Mouse (Mus musculus) cerebral cortex, adult 2 months (tissue): ENCODE measurements around the gene Hexdc.

Experiments
- WGBS: fragments of 180-500 bp; shearing (Covaris S2); methylation state at CpG from one replicate; pipeline ENCODE4 v1.1.7; 2018; 5-methylcytosine and 5-hydroxymethylcytosine counted together

Gene Hexdc

GRCm38 (mm10) chr11:121204161-121205006 lies at the start of gene Hexdc, which contains the start of gene Ogfod3:
TSS of gene Hexdc (plus strand) at chr11:121204433.
TSS of gene Ogfod3 (minus strand) at chr11:121204711.
- WGBS = under 1% methylated on average over 69 of the region's 70 CpGs

GRCm38 (mm10) chr11:121156411-121156891 lies 47.8 kb upstream of the Hexdc start:
- WGBS = 4% methylated on average over 45 of the region's 45 CpGs

- 87% methylated on average over 5 of the region's 5 CpGs for WGBS
These were observed 44.3 kb upstream of the Hexdc start, which contains the start of gene Uts2r for GRCm38 (mm10) chr11:121159971-121160370. TSS of gene Uts2r (plus strand) at chr11:121160271.

DNA sequence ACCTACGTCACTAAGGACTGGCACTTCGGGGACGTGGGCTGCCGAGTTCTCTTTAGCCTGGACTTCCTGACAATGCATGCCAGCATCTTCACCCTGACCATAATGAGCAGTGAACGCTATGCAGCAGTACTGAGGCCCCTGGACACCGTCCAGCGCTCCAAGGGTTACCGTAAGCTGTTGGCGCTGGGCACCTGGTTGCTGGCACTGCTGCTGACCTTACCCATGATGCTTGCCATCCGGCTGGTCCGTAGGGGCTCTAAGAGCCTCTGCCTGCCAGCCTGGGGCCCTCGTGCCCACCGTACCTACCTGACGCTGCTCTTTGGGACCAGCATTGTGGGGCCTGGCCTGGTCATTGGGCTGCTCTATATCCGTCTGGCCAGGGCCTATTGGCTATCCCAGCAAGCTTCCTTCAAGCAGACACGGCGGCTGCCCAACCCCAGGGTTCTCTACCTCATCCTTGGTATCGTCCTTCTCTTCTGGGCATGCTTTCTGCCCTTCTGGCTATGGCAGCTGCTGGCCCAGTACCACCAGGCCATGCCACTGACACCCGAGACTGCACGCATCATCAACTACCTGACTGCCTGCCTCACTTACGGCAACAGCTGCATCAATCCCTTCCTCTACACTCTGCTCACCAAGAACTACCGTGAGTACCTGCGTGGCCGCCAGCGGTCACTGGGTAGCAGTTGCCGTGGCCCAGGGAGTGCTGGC lies 43.4 kb upstream of the Hexdc start:
- 94% methylated on average over 26 of the region's 26 CpGs for WGBS

- 85% methylated on average over 4 of the region's 4 CpGs for WGBS
These were observed 40.5 kb upstream of the Hexdc start for GRCm38 (mm10) chr11:121163751-121164150.

DNA sequence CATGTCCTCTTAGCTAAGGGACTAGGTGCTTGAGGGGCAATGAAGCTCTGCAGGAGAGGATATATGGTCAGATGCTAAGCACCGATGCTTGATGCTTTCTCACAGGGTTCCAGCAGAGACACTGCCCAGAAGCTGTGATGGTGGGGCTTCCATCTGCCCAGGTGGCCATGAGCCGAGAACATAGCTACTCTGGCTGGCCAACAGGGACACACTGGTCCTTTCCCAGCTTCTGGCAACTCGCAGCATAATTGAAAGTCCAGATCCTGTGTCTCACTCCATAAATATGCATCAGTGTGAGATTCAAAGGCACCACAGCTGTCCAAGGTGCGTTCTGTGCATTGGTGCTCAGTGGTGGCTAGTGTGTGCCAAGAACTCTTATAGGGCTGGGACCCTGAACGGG lies 31.0 kb upstream of the Hexdc start:
- WGBS = 62% methylated on average over 5 of the region's 5 CpGs

DNA sequence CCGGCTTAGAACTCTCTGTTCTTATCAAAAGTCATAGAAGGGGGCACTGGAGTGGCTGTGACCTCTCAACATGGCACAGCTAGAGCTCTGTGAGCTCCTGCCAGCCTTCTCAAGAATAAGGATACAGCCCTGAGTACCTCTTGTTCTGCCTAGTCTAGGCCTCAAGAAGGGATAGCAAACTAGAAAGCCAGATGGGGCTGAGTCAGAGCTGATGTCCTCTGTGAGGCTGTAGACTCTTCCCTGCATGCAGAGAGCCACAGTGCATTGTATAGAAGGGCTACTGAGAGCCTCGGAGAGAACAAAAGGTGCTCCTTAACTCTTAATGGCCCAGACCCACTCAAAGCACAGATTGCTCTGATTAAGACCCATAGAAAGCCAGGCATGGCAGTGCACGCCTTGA lies 30.0 kb upstream of the Hexdc start:
- 65% methylated on average over 3 of the region's 3 CpGs for WGBS

- 69% methylated on average over 12 of the region's 12 CpGs for WGBS
These were observed 27.7 kb upstream of the Hexdc start for GRCm38 (mm10) chr11:121176285-121177270.

DNA sequence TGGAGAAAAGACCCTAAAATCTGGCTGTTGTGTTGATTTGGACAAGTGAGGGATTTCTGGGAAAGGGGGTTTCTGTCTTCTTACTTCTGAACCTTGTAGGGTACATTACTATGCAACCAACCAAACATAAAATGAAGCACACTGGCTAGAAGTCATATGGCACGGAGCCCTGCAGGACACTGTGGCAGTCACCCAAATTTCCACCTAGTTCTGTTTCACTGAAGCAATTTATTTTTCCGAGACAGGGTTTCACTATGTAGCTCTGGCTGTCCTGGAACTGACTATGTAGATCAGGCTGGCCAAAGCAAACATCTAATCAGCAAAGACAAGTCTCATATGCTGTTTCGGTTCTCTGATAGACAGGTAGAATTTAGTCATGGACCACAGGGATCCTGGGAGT lies 14.6 kb upstream of the Hexdc start:
- 82% methylated on average over 3 of the region's 3 CpGs for WGBS

DNA sequence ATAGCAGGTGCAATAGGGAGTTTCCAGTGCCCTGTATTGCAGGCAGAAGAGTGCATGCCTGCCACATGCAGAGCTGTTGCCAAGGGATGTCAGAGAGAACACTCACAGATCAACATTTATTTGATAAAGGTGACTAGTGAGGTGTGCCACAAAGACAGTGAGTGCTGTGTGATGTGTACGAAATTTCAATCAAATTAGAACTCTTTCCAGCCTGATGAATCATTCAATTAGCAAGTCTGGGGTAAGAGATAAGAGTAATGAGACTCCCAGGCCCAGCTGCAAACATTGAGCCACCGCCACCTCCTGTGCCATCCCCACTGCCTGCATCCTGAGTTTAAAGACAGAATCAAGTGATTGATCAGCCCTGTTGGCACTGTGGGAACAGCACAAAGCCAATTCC lies 11.5 kb upstream of the Hexdc start:
- 77% methylated on average over 2 of the region's 2 CpGs for WGBS

- WGBS = 56% methylated on average over 3 of the region's 3 CpGs
These were observed 10.8 kb upstream of the Hexdc start for GRCm38 (mm10) chr11:121193415-121193814.

DNA sequence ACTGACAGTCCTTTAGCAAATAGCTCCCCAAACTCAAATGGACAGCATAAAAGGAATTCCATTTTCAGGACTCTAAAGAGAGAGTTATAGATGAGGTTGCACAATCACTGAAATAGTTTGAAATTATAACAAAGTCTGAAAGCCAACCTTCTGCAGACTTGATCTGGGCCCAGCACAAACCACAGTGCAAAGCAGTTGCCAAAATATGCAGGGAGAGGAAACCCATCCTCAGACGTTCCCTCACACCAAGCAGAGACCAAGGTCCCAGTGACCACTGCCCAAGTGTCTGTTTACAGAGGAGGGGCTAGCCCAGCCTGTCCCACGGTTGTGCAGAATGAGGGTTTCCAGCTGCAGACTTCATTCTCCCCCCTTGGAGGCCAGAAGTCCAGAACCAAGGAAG lies 5.6 kb upstream of the Hexdc start:
- WGBS = 74% methylated on average over 2 of the region's 2 CpGs

DNA sequence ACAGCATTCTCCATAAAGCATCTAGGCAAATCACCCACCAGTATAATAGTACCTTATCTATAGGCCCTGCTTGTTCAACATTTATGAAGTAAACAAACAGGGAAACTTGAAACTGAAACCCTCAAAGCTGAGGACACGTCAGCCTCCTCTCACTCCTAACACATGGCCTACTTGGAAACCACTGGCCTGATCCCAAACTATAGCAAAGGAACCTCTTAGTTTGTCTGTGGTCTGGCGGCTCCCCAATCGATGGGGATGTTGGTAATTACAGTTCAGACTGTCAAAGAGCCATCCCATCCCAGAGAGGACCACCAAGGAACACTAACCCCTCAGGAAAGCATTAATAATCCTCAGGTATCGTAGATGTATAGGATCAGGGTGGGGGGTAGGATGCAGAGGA lies 4.4 kb upstream of the Hexdc start:
- 84% methylated on average over 4 of the region's 4 CpGs for WGBS

- whole genome bisulfite sequencing = 94% methylated on average over 6 of the region's 6 CpGs
These were observed 3.5 kb upstream of the Hexdc start for GRCm38 (mm10) chr11:121200781-121201180.

GRCm38 (mm10) chr11:121201436-121202198 lies 2.6 kb upstream of the Hexdc start:
- 43% methylated on average over 11 of the region's 11 CpGs for WGBS

DNA sequence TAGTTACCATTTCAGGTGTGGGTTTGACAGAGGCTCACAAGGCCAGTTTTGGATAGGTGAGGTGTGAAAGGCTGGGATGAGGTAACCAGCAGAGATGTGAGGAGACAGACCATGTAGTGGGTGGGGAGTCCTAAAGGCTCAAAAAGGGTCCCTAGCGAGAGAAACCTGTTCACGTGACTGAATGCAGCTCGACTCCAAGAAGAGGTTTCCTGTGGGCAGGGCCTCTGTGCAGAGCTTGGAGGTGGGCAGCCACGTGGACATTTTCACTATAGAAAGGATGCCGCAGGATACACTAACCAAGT lies 423 bp upstream of the Hexdc start:
- under 1% methylated on average over 5 of the region's 5 CpGs for WGBS

- WGBS = 93% methylated on average over 3 of the region's 3 CpGs
These were observed 12.6 kb downstream of the Hexdc start for GRCm38 (mm10) chr11:121216831-121217230.

GRCm38 (mm10) chr11:121219776-121220175 lies 15.5 kb downstream of the Hexdc start:
- WGBS = 83% methylated on average over 11 of the region's 11 CpGs

- WGBS = 90% methylated on average over 5 of the region's 5 CpGs
These were observed 16.5 kb downstream of the Hexdc start for GRCm38 (mm10) chr11:121220771-121221170.

DNA sequence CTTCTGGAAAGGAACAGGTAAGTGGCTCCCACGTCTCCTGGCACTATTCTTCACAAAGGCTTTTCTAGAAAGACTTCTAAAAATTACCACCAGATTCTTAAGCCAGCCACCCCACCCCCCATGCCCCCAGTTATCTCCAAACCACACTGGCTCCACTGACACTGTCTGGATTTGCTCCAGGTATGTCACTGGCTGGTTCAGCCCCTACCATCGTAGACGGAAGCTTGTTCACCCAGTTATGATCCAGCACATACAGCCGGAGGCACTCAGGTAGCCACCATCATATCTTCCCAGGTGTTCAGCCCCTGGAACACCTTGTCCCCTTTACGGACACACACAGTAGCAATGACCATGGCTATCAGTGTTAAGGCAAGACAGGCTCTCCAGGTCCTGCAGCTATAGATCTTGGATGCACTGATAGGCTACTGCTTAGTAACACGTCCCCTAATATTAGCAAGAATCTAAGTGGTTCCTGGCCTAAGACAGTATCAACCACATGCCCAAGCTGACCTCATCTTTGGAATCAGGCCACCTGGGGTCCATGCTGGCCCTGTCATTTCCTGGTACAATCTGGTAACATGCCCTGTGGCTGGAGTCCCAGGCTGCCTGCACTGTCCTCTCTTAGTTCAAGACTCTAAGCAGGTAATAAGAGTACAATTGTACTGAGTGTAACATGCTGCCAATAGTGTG lies 17.2 kb downstream of the Hexdc start:
- WGBS = 86% methylated on average over 6 of the region's 6 CpGs
